Mouse (Mus musculus) kidney, embryonic 15.5 days (tissue): Measurements from ENCODE around the gene Nrgn. TPM values are rescaled to one million over a fixed set of nuclear protein-coding genes. Genes with fewer than 3 reads are reported as not detected.

Source experiments
- ATAC-seq: fragments of 200-750 bp; cut with Nextera tagmentation; replicated peaks from 2 replicates; pipeline ENCODE4 v1.8.0; 2017; ENCODE audit warnings: moderate TSS enrichment; ENCODE audit not compliant: low FRiP score
- H3K27ac ChIP-seq: fragments of 300-500 bp; sonication (generic); 2 replicates; pipeline ENCODE4 v1.5.1; 2015; ENCODE audit warnings: mild to moderate bottlenecking, inconsistent platforms
- H3K27me3 ChIP-seq: fragments of 300-500 bp; sonication (generic); 2 replicates; pipeline ENCODE4 v1.6.1; 2015; ENCODE audit warnings: inconsistent platforms
- H3K36me3 ChIP-seq: fragments of 300-500 bp; sonication (generic); 2 replicates; pipeline ENCODE4 v1.6.1; 2015; ENCODE audit warnings: inconsistent platforms
- H3K4me1 ChIP-seq: fragments of 300-500 bp; sonication (generic); 2 replicates; pipeline ENCODE4 v1.6.1; 2015; ENCODE audit warnings: inconsistent platforms
- H3K4me2 ChIP-seq: fragments of 300-500 bp; sonication (generic); 2 replicates; pipeline ENCODE4 v1.6.1; 2015; ENCODE audit warnings: moderate library complexity, mild to moderate bottlenecking, inconsistent platforms
- H3K4me3 ChIP-seq: fragments of 300-500 bp; sonication (generic); replicated peaks from 2 replicates; pipeline ENCODE4 v1.5.1; 2015; ENCODE audit warnings: mild to moderate bottlenecking, inconsistent platforms
- H3K9ac ChIP-seq: fragments of 300-500 bp; sonication (generic); 2 replicates; pipeline ENCODE4 v1.6.1; 2015; ENCODE audit warnings: mild to moderate bottlenecking, inconsistent platforms
- H3K9me3 ChIP-seq: fragments of 300-500 bp; sonication (generic); replicated peaks from 2 replicates; pipeline ENCODE4 v1.6.1; 2016; ENCODE audit warnings: inconsistent platforms
- WGBS: fragments of 180-500 bp; shearing (Covaris S2); methylation state at CpG from one replicate; pipeline ENCODE4 v1.1.7; 2015; ENCODE audit warnings: mixed read lengths; 5-methylcytosine and 5-hydroxymethylcytosine counted together
- polyA plus RNA-seq: library from polyadenylated mRNA; unstranded; fragments of >200 nt; fragmentation: Nextera tagmentation; extraction: Ambion mirVana; gene quantifications from 2 replicates; pipeline ENCODE4 v1.2.1, GENCODE M21; 2015

Gene Nrgn
- polyA plus RNA-seq, 1 experiment from 2014 or later, result 4.2 TPM

- 59% methylated on average over 5 of the region's 5 CpGs for WGBS
- Histone ChIP-seq H3K27ac (peak overlapping the region; percentile 62; the same call in 1 of the 2 replicates), H3K9ac (no peak overlapping the region)
Observed at GRCm38 (mm10) chr9:37537658-37538250, 14.9 kb downstream of the Nrgn start.

GRCm38 (mm10) chr9:37536851-37537250 lies 15.9 kb downstream of the Nrgn start:
- peaks cover 23% of the 10 kb centered on the region for H3K27me3 ChIP-seq
- no peak overlapping the region for H3K4me2 ChIP-seq
- H3K27ac ChIP-seq, result no peak overlapping the region
- no peaks in the 10 kb centered on the region for H3K36me3 ChIP-seq
- no peaks in the 10 kb centered on the region for H3K9me3 ChIP-seq
- 81% methylated on average over 4 of the region's 4 CpGs for WGBS
- H3K9ac ChIP-seq, result no peak overlapping the region
- peaks cover 13% of the 10 kb centered on the region for H3K4me1 ChIP-seq
- no peak overlapping the region for H3K4me3 ChIP-seq
- ATAC-seq, result no peak

More at GRCm38 (mm10) chr9:37537658-37538250, 14.9 kb downstream of the Nrgn start:
- Histone ChIP-seq H3K4me3 (no peak overlapping the region), H3K4me2 (no peak overlapping the region), H3K36me3 (no peaks in the 10 kb centered on the region), H3K9me3 (no peaks in the 10 kb centered on the region), H3K27me3 (peaks cover 17% of the 10 kb centered on the region), H3K4me1 (peaks cover 13% of the 10 kb centered on the region; the same call in 1 of the 2 replicates)
- ATAC-seq, result peak; percentile 23; the same call in 1 of the 2 replicates

GRCm38 (mm10) chr9:37530888-37531705 lies 21.6 kb downstream of the Nrgn start:
- H3K9ac ChIP-seq, result peak overlapping the region; percentile 41
- peaks cover 39% of the 10 kb centered on the region for H3K4me1 ChIP-seq
- 0 out of 2 replicates have a peak, but pooled peaks cover 4% of the 10 kb centered on the region for H3K36me3 ChIP-seq
- 2% methylated on average over 31 of the region's 31 CpGs for WGBS
- peak overlapping the region; percentile 44 for H3K4me3 ChIP-seq
- peaks cover 73% of the 10 kb centered on the region for H3K27me3 ChIP-seq
- ATAC-seq, result peak; percentile 87
- H3K4me2 ChIP-seq, result peak overlapping the region; percentile 73
- H3K9me3 ChIP-seq, result no peaks in the 10 kb centered on the region
- H3K27ac ChIP-seq, result peak overlapping the region; percentile 82

GRCm38 (mm10) chr9:37530031-37530887 lies 22.4 kb downstream of the Nrgn start:
- peaks cover 73% of the 10 kb centered on the region for H3K27me3 ChIP-seq
- ATAC-seq, result peak; percentile 68
- peaks cover 39% of the 10 kb centered on the region for H3K4me1 ChIP-seq
- WGBS, result under 1% methylated on average over 32 of the region's 32 CpGs
- peak overlapping the region; percentile 41 for H3K9ac ChIP-seq
- peaks cover 13% of the 10 kb centered on the region; the same call in 1 of the 2 replicates for H3K36me3 ChIP-seq
- peak overlapping the region; percentile 73 for H3K4me2 ChIP-seq
- no peaks in the 10 kb centered on the region for H3K9me3 ChIP-seq
- H3K4me3 ChIP-seq, result peak overlapping the region; percentile 44
- peak overlapping the region; percentile 84 for H3K27ac ChIP-seq

GRCm38 (mm10) chr9:37528225-37528970 lies 24.3 kb downstream of the Nrgn start:
- peak overlapping the region; percentile 73 for H3K4me2 ChIP-seq
- no peak for ATAC-seq
- peak overlapping the region; percentile 31; the same call in 1 of the 2 replicates for H3K9ac ChIP-seq
- peaks cover 23% of the 10 kb centered on the region for H3K36me3 ChIP-seq
- peaks cover 67% of the 10 kb centered on the region for H3K27me3 ChIP-seq
- H3K9me3 ChIP-seq, result no peaks in the 10 kb centered on the region
- H3K27ac ChIP-seq, result peak overlapping the region; percentile 84
- peaks cover 39% of the 10 kb centered on the region for H3K4me1 ChIP-seq
- WGBS, result 27% methylated on average over 9 of the region's 9 CpGs
- peak overlapping the region; percentile 44 for H3K4me3 ChIP-seq

- peak within 1 kb of the TSS; percentile 31; the same call in 1 of the 2 replicates for H3K9ac ChIP-seq
- peak; percentile 57 for ATAC-seq
- no peaks in the 10 kb centered on the region for H3K9me3 ChIP-seq
- peak within 1 kb of the TSS; percentile 84 for H3K27ac ChIP-seq
- peaks cover 39% of the 10 kb centered on the region for H3K4me1 ChIP-seq
- H3K36me3 ChIP-seq, result peaks cover 31% of the 10 kb centered on the region
- peak within 1 kb of the TSS; percentile 44 for H3K4me3 ChIP-seq
- H3K4me2 ChIP-seq, result peak within 1 kb of the TSS; percentile 73
- H3K27me3 ChIP-seq, result peaks cover 62% of the 10 kb centered on the region
- WGBS, result 5% methylated on average over 41 of the region's 41 CpGs
Observed at GRCm38 (mm10) chr9:37527396-37528224, 25.1 kb downstream of the Nrgn start, which contains the start of gene Esam. Esam (plus strand) TSS chr9:37528078.

- no peak for ATAC-seq
Observed at GRCm38 (mm10) chr9:37526443-37527395, 26.0 kb downstream of the Nrgn start.

GRCm38 (mm10) chr9:37525461-37525860 lies 27.2 kb downstream of the Nrgn start:
- no peak for ATAC-seq
- H3K36me3 ChIP-seq, result peaks cover 49% of the 10 kb centered on the region
- H3K9ac ChIP-seq, result no peak overlapping the region
- H3K9me3 ChIP-seq, result no peaks in the 10 kb centered on the region
- H3K27me3 ChIP-seq, result peaks cover 44% of the 10 kb centered on the region
- H3K4me1 ChIP-seq, result peaks cover 27% of the 10 kb centered on the region
- H3K27ac ChIP-seq, result no peak overlapping the region
- WGBS, result 83% methylated on average over 2 of the region's 2 CpGs
- no peak overlapping the region for H3K4me3 ChIP-seq
- H3K4me2 ChIP-seq, result no peak overlapping the region

More at GRCm38 (mm10) chr9:37526443-37527395, 26.0 kb downstream of the Nrgn start:
- Histone ChIP-seq H3K9ac (no peak overlapping the region), H3K27ac (0 out of 2 replicates have a peak overlapping the region, but pooled peaks have one; percentile 27), H3K9me3 (no peaks in the 10 kb centered on the region), H3K4me3 (peak overlapping the region; percentile 44), H3K27me3 (peaks cover 55% of the 10 kb centered on the region), H3K36me3 (peaks cover 39% of the 10 kb centered on the region), H3K4me2 (peak overlapping the region; percentile 59), H3K4me1 (peaks cover 39% of the 10 kb centered on the region)
- 25% methylated on average over 21 of the region's 21 CpGs for WGBS

GRCm38 (mm10) chr9:37519995-37520394 lies 32.7 kb downstream of the Nrgn start:
- ATAC-seq, result no peak
- H3K9me3 ChIP-seq, result no peaks in the 10 kb centered on the region

More at GRCm38 (mm10) chr9:37519995-37520394, 32.7 kb downstream of the Nrgn start:
- Histone ChIP-seq H3K27me3 (no peaks in the 10 kb centered on the region), H3K4me1 (0 out of 2 replicates have a peak, but pooled peaks cover 3% of the 10 kb centered on the region), H3K9ac (no peak overlapping the region), H3K27ac (no peak overlapping the region), H3K4me2 (no peak overlapping the region), H3K4me3 (no peak overlapping the region), H3K36me3 (peaks cover 51% of the 10 kb centered on the region)
- WGBS, result 94% methylated on average over 2 of the region's 2 CpGs
